Mouse (Mus musculus) myocyte (in vitro differentiated cells): ENCODE data around the gene Epb41l3. TPM values are rescaled to one million over a fixed set of nuclear protein-coding genes. Genes with fewer than 3 reads are reported as not detected.

Experiments used
- H3K27me3 ChIP-seq: one replicate; pipeline ENCODE4 v1.6.1; 2011; ENCODE audit not compliant: control insufficient read depth, insufficient read depth, insufficient read length
- H3K36me3 ChIP-seq: one replicate; pipeline ENCODE4 v1.6.1; 2011; ENCODE audit not compliant: control insufficient read depth, insufficient read depth
- H3K4me2 ChIP-seq: one replicate; pipeline ENCODE4 v1.6.1; 2011; ENCODE audit warnings: low read depth, control low read depth
- H3K4me3 ChIP-seq: one replicate; pipeline ENCODE4 v1.5.1; 2011; ENCODE audit warnings: mild to moderate bottlenecking, control low read depth, moderate library complexity
- H3K79me2 ChIP-seq: one replicate; pipeline ENCODE4 v1.6.1; 2011; ENCODE audit not compliant: control insufficient read depth, insufficient read depth
- H3ac ChIP-seq: one replicate; pipeline ENCODE4 v1.6.1; 2011; ENCODE audit not compliant: control insufficient read depth, insufficient read length
- CEBPB ChIP-seq: IDR thresholded peaks from 2 replicates; pipeline ENCODE4 v1.6.1; 2011; ENCODE audit warnings: mild to moderate bottlenecking, moderate library complexity; ENCODE audit not compliant: poor library complexity, insufficient read depth, severe bottlenecking
- E2F4 ChIP-seq: IDR thresholded peaks from one replicate; pipeline ENCODE4 v1.6.1; 2011; ENCODE audit warnings: mild to moderate bottlenecking, control low read depth, moderate library complexity; ENCODE audit not compliant: insufficient read depth
- MAX ChIP-seq: IDR thresholded peaks from one replicate; pipeline ENCODE4 v1.6.1; 2011; ENCODE audit warnings: low read depth, mild to moderate bottlenecking, control low read depth
- MYOD1 ChIP-seq, 3 experiments: IDR thresholded peaks; one replicate each; pipeline ENCODE4 v1.6.1; 2011; ENCODE audit warnings: control low read depth in 2 of 3, low read depth in 2 of 3, mild to moderate bottlenecking in 2 of 3, moderate library complexity in 1 of 3; ENCODE audit not compliant: insufficient read length in 2 of 3, control insufficient read depth in 1 of 3
- MYOG ChIP-seq, 3 experiments: IDR thresholded peaks; one replicate each; pipeline ENCODE4 v1.6.1; 2011; ENCODE audit warnings: control low read depth in 2 of 3, low read depth in 2 of 3, mild to moderate bottlenecking in 2 of 3; ENCODE audit not compliant: insufficient read length in 2 of 3, control insufficient read depth in 1 of 3, insufficient read depth in 1 of 3
- POLR2A ChIP-seq: IDR thresholded peaks from one replicate; pipeline ENCODE4 v1.6.1; 2011; ENCODE audit warnings: low read depth, mild to moderate bottlenecking, control low read depth, moderate library complexity; ENCODE audit not compliant: insufficient read length
- POLR2AphosphoS2 ChIP-seq: IDR thresholded peaks from one replicate; pipeline ENCODE4 v1.6.1; 2011; ENCODE audit warnings: low read depth, control low read depth; ENCODE audit not compliant: insufficient read length
- REST ChIP-seq: IDR thresholded peaks from one replicate; pipeline ENCODE4 v1.6.1; 2011; ENCODE audit warnings: mild to moderate bottlenecking, control low read depth, moderate library complexity; ENCODE audit not compliant: insufficient read depth, insufficient read length
- SRF ChIP-seq: IDR thresholded peaks from one replicate; pipeline ENCODE4 v1.6.1; 2011; ENCODE audit warnings: low read depth; ENCODE audit not compliant: control insufficient read depth, insufficient read length
- TCF12 ChIP-seq: IDR thresholded peaks from one replicate; pipeline ENCODE4 v1.6.1; 2011; ENCODE audit warnings: mild to moderate bottlenecking, control low read depth; ENCODE audit not compliant: poor library complexity, insufficient read depth, severe bottlenecking
- TCF3 ChIP-seq: IDR thresholded peaks from one replicate; pipeline ENCODE4 v1.6.1; 2011; ENCODE audit warnings: low read depth, control low read depth; ENCODE audit not compliant: insufficient read length
- USF1 ChIP-seq: IDR thresholded peaks from one replicate; pipeline ENCODE4 v1.6.1; 2011; ENCODE audit warnings: low read depth, mild to moderate bottlenecking, control low read depth, moderate library complexity
- polyA plus RNA-seq: library from polyadenylated mRNA; unstranded; fragments of >200 nt; fragmentation: generic; extraction: Trizol; gene quantifications from one replicate; pipeline ENCODE4 v1.2.1, GENCODE M21; 2012; ENCODE audit warnings: missing spikeins

Gene Epb41l3
- polyA plus RNA-seq, 1 experiment = 19.5 TPM

GRCm38 (mm10) chr17:69091618-69092017 lies 16.1 kb downstream of the Epb41l3 start:
- TF ChIP-seq TCF3 (no peak), REST (no peak), MYOD1 (IDR thresholded peaks at IDR 0.05; ENCODE audit: control insufficient read depth in 1 of 3, insufficient read length in 2 of 3, low read depth in 2 of 3) (no peak), MYOG (IDR thresholded peaks at IDR 0.05; ENCODE audit: control insufficient read depth in 1 of 3, insufficient read depth in 1 of 3, insufficient read length in 2 of 3, low read depth in 2 of 3) (no peak), USF1 (no peak), E2F4 (no peak), POLR2A (no peak), TCF12 (no peak), MAX (no peak), POLR2AphosphoS2 (no peak), SRF (no peak), CEBPB (no peak)
- Histone ChIP-seq H3K36me3 (no peaks in the 10 kb centered on the region), H3K79me2 (no peaks in the 10 kb centered on the region), H3K4me3 (no peak overlapping the region), H3K27me3 (no peaks in the 10 kb centered on the region), H3K4me2 (no peak overlapping the region), H3ac (no peak overlapping the region)

GRCm38 (mm10) chr17:69097068-69097467 lies 21.6 kb downstream of the Epb41l3 start:
- Histone ChIP-seq H3ac (no peak overlapping the region), H3K36me3 (no peaks in the 10 kb centered on the region)
- TF ChIP-seq CEBPB (no peak), MYOD1 (IDR thresholded peaks at IDR 0.05; ENCODE audit: control insufficient read depth in 1 of 3, insufficient read length in 2 of 3, low read depth in 2 of 3) (peak in 2 of 3 experiments; percentile 77)

GRCm38 (mm10) chr17:69097955-69098354 lies 22.5 kb downstream of the Epb41l3 start:
- no peak for TF ChIP-seq POLR2A
- no peak for TF ChIP-seq USF1
- TF ChIP-seq TCF3 = no peak
- no peak for TF ChIP-seq E2F4
- TF ChIP-seq MYOD1 (IDR thresholded peaks at IDR 0.05; ENCODE audit: control insufficient read depth in 1 of 3, insufficient read length in 2 of 3, low read depth in 2 of 3) = no peak
- TF ChIP-seq REST = no peak
- TF ChIP-seq SRF = no peak
- TF ChIP-seq CEBPB = no peak
- TF ChIP-seq POLR2AphosphoS2 = no peak
- TF ChIP-seq MAX = no peak
- TF ChIP-seq MYOG (IDR thresholded peaks at IDR 0.05; ENCODE audit: control insufficient read depth in 1 of 3, insufficient read depth in 1 of 3, insufficient read length in 2 of 3, low read depth in 2 of 3) = no peak
- TF ChIP-seq TCF12 = no peak
- no peaks in the 10 kb centered on the region for H3K79me2 ChIP-seq

More at GRCm38 (mm10) chr17:69097068-69097467, 21.6 kb downstream of the Epb41l3 start:
- no peak overlapping the region for H3K4me3 ChIP-seq
- H3K27me3 ChIP-seq = no peaks in the 10 kb centered on the region
- peak overlapping the region; percentile 36 for H3K4me2 ChIP-seq
- no peaks in the 10 kb centered on the region for H3K79me2 ChIP-seq

GRCm38 (mm10) chr17:69103326-69103725 lies 27.8 kb downstream of the Epb41l3 start:
- no peak overlapping the region for H3K4me2 ChIP-seq
- no peak overlapping the region for H3ac ChIP-seq
- TF ChIP-seq CEBPB = no peak
- no peaks in the 10 kb centered on the region for H3K27me3 ChIP-seq
- no peaks in the 10 kb centered on the region for H3K36me3 ChIP-seq
- no peak overlapping the region for H3K4me3 ChIP-seq
- no peaks in the 10 kb centered on the region for H3K79me2 ChIP-seq

More at GRCm38 (mm10) chr17:69097955-69098354, 22.5 kb downstream of the Epb41l3 start:
- Histone ChIP-seq H3K36me3 (no peaks in the 10 kb centered on the region), H3K27me3 (no peaks in the 10 kb centered on the region), H3ac (no peak overlapping the region), H3K4me2 (no peak overlapping the region), H3K4me3 (no peak overlapping the region)

- no peak overlapping the region for H3K4me2 ChIP-seq
- TF ChIP-seq POLR2A (no peak), MYOG (IDR thresholded peaks at IDR 0.05; ENCODE audit: control insufficient read depth in 1 of 3, insufficient read depth in 1 of 3, insufficient read length in 2 of 3, low read depth in 2 of 3) (no peak)
- H3K79me2 ChIP-seq = no peaks in the 10 kb centered on the region
- H3K4me3 ChIP-seq = no peak overlapping the region
- H3K27me3 ChIP-seq = no peaks in the 10 kb centered on the region
- no peak overlapping the region for H3ac ChIP-seq
- no peaks in the 10 kb centered on the region for H3K36me3 ChIP-seq
Measured at GRCm38 (mm10) chr17:69105035-69105798, 29.7 kb downstream of the Epb41l3 start.
